ENCODE assay signal across 20 mouse cellular contexts in genomic region chr10:68672291-68672690, GRCm38 (mm10). TPM values are rescaled to one million over a fixed set of nuclear protein-coding genes. Genes with fewer than 3 reads are reported as not detected.
DNase-seq lines count a peak whose midpoint lies in the region; ATAC-seq and TF ChIP-seq lines count a peak whose summit lies in the region.
"Had no signal": no experiment of that assay in that cellular context is flagged by ENCODE, and none has a peak within 500 bp of the region (broad histone marks: within the 10 kb centered on the region; RNA-seq: fewer than 3 reads in every experiment).

No protein-coding gene starts in this region.

- no peaks in the 10 kb centered on the region for H3K9me3 ChIP-seq in forebrain, embryonic 12.5 days
- no peaks in the 10 kb centered on the region for H3K9me3 ChIP-seq in forebrain, postnatal 0 days (ENCODE audit: low read length)
- no peaks in the 10 kb centered on the region for H3K9me3 ChIP-seq in lung, embryonic 16.5 days (ENCODE audit: control insufficient read depth, low read length)
- no peaks in the 10 kb centered on the region for H3K9me3 ChIP-seq in forebrain, embryonic 15.5 days
- H3K9me3 ChIP-seq: limb, embryonic 12.5 days; liver, embryonic 15.5 days had no signal

- H3K9ac ChIP-seq in forebrain, embryonic 12.5 days = no peak overlapping the region
- H3K9ac ChIP-seq in forebrain, postnatal 0 days = no peak overlapping the region
- no peak overlapping the region for H3K9ac ChIP-seq in lung, embryonic 16.5 days (ENCODE audit: low read length)
- H3K9ac ChIP-seq in forebrain, embryonic 15.5 days (replicated peaks) = no peak overlapping the region
- H3K9ac ChIP-seq: limb, embryonic 12.5 days; liver, embryonic 15.5 days had no signal

- no peak for TF ChIP-seq CTCF in forebrain, postnatal 0 days (IDR thresholded peaks at IDR 0.05; ENCODE audit: low read depth)

- DNase-seq in forebrain, postnatal 0 days = no peak
- no peak for DNase-seq in lung, adult 18-20 months
- peak; percentile 4 for DNase-seq in brain, adult 2 months (ENCODE audit: low read depth, low spot score)
- no peak for DNase-seq in spleen, postnatal 36 days (ENCODE audit: low spot score in 2 of 2)
- no peak for DNase-seq in thymus, postnatal 0 days (ENCODE audit: low spot score)
- DNase-seq: cerebellum, adult 11-12 months; cerebellum, postnatal 25 days; heart, postnatal 4 days; kidney, adult 18-20 months; kidney, postnatal 14 days; retina, postnatal 1 day; thymus, adult 2 months had no signal

- no peak overlapping the region for H3K4me2 ChIP-seq in forebrain, embryonic 12.5 days
- H3K4me2 ChIP-seq in forebrain, postnatal 0 days (ENCODE audit: low read depth) = no peak overlapping the region
- no peak overlapping the region for H3K4me2 ChIP-seq in lung, embryonic 16.5 days (ENCODE audit: low read depth, low read length)
- no peak overlapping the region for H3K4me2 ChIP-seq in forebrain, embryonic 15.5 days (replicated peaks)
- H3K4me2 ChIP-seq: heart, embryonic 11.5 days; limb, embryonic 12.5 days; liver, embryonic 15.5 days had no signal

- no peak for ATAC-seq in forebrain, embryonic 12.5 days (ENCODE audit: low FRiP score)
- no peak for ATAC-seq in forebrain, postnatal 0 days
- ATAC-seq in lung, embryonic 16.5 days (ENCODE audit: low read depth) = peak; percentile 49; the same call in 1 of the 2 replicates
- no peak for ATAC-seq in forebrain, embryonic 15.5 days (replicated peaks)
- ATAC-seq: hindbrain, embryonic 16.5 days had no signal

- no peaks in the 10 kb centered on the region for H3K36me3 ChIP-seq in forebrain, embryonic 12.5 days (replicated peaks)
- H3K36me3 ChIP-seq in forebrain, postnatal 0 days (ENCODE audit: insufficient read depth) = no peaks in the 10 kb centered on the region
- H3K36me3 ChIP-seq in lung, embryonic 16.5 days (ENCODE audit: control insufficient read depth, insufficient read depth, low read length) = no peaks in the 10 kb centered on the region
- H3K36me3 ChIP-seq in forebrain, embryonic 15.5 days = no peaks in the 10 kb centered on the region
- H3K36me3 ChIP-seq: limb, embryonic 12.5 days; liver, embryonic 15.5 days had no signal

- 79% methylated on average over 12 of the region's 12 CpGs for WGBS in forebrain, embryonic 12.5 days
- WGBS in forebrain, postnatal 0 days = 66% methylated on average over 12 of the region's 12 CpGs
- 39% methylated on average over 12 of the region's 12 CpGs for WGBS in lung, embryonic 16.5 days
- 62% methylated on average over 12 of the region's 12 CpGs for WGBS in forebrain, embryonic 15.5 days

- no peak overlapping the region for H3K4me3 ChIP-seq in forebrain, embryonic 12.5 days (replicated peaks)
- no peak overlapping the region for H3K4me3 ChIP-seq in forebrain, postnatal 0 days (ENCODE audit: low read depth, low read length)
- H3K4me3 ChIP-seq in lung, embryonic 16.5 days (ENCODE audit: low read length) = no peak overlapping the region
- H3K4me3 ChIP-seq in forebrain, embryonic 15.5 days = no peak overlapping the region
- H3K4me3 ChIP-seq: limb, embryonic 12.5 days; liver, embryonic 15.5 days had no signal

- H3K4me1 ChIP-seq in forebrain, embryonic 12.5 days = 0 out of 2 replicates have a peak, but pooled peaks cover 6% of the 10 kb centered on the region
- H3K4me1 ChIP-seq in forebrain, postnatal 0 days (ENCODE audit: insufficient read depth) = peaks cover 8% of the 10 kb centered on the region; the same call in 1 of the 2 replicates
- H3K4me1 ChIP-seq in lung, embryonic 16.5 days (replicated peaks; ENCODE audit: control insufficient read depth, insufficient read depth, low read length) = no peaks in the 10 kb centered on the region; the same call in 1 of the 2 replicates
- H3K4me1 ChIP-seq in forebrain, embryonic 15.5 days = peaks cover 7% of the 10 kb centered on the region; the same call in 1 of the 2 replicates
- H3K4me1 ChIP-seq: liver, embryonic 15.5 days had no signal

- 0 out of 2 replicates have a peak overlapping the region, but pooled peaks have one; percentile 5 for H3K27ac ChIP-seq in forebrain, embryonic 12.5 days
- no peak overlapping the region for H3K27ac ChIP-seq in forebrain, postnatal 0 days (ENCODE audit: low read depth, low read length)
- no peak overlapping the region for H3K27ac ChIP-seq in lung, embryonic 16.5 days (ENCODE audit: low read length)
- H3K27ac ChIP-seq in forebrain, embryonic 15.5 days (replicated peaks) = peak overlapping the region; percentile 0; the same call in 1 of the 2 replicates
- H3K27ac ChIP-seq: limb, embryonic 12.5 days; liver, embryonic 15.5 days had no signal

- no peaks in the 10 kb centered on the region for H3K27me3 ChIP-seq in forebrain, embryonic 12.5 days
- no peaks in the 10 kb centered on the region for H3K27me3 ChIP-seq in forebrain, postnatal 0 days (ENCODE audit: insufficient read depth, low read length)
- no peaks in the 10 kb centered on the region for H3K27me3 ChIP-seq in lung, embryonic 16.5 days (ENCODE audit: control insufficient read depth, insufficient read depth, low read depth, low read length)
- H3K27me3 ChIP-seq in forebrain, embryonic 15.5 days = no peaks in the 10 kb centered on the region
- H3K27me3 ChIP-seq: limb, embryonic 12.5 days; liver, embryonic 15.5 days had no signal

RNA-seq across cellular contexts. Expression of gene Tmem26, which starts 51.2 kb away (rescaled TPM):
- 6.0 and 7.6 TPM in 2 replicates for polyA plus RNA-seq in forebrain, embryonic 12.5 days (2016; fragmentation: Nextera tagmentation; extraction: Ambion mirVana)
- 4.5 and 6.1 TPM in 2 replicates for total RNA-seq in forebrain, postnatal 0 days (2014; rRNA removed)
- polyA plus RNA-seq in forebrain, postnatal 0 days (2015; fragmentation: Nextera tagmentation; extraction: Ambion mirVana) = 3.0 and 3.8 TPM in 2 replicates
- polyA plus RNA-seq in lung, embryonic 16.5 days (2015; fragmentation: Nextera tagmentation; extraction: Ambion mirVana) = 7.3 and 8.1 TPM in 2 replicates
- polyA plus RNA-seq in forebrain, embryonic 15.5 days (2015; fragmentation: Nextera tagmentation; extraction: Ambion mirVana) = 2.2 TPM in 2 replicates
- polyA plus RNA-seq in thymus, postnatal 0 days (2015; fragmentation: Nextera tagmentation; extraction: Ambion mirVana) = 2.6 and 3.1 TPM in 2 replicates
- total RNA-seq: MEL had no signal

Comparison
In these comparisons a context has a peak if more than half of its experiments do, and no peak if none do; other contexts are left out.
1. H3K27ac ChIP-seq: peak in forebrain, embryonic 12.5 days (single experiment) and forebrain, embryonic 15.5 days (single experiment); none in forebrain, postnatal 0 days (single experiment) and lung, embryonic 16.5 days (single experiment).